Mouse (Mus musculus) forebrain, embryonic 16.5 days (tissue): ENCODE results near the gene Rag1. TPM values are rescaled to one million over a fixed set of nuclear protein-coding genes. Genes with fewer than 3 reads are reported as not detected.

ENCODE experiments used
- ATAC-seq: fragments of 200-750 bp; cut with Nextera tagmentation; 2 replicates; pipeline ENCODE4 v1.8.0; 2017; ENCODE audit warnings: mild to moderate bottlenecking, moderate library complexity
- H3K27ac ChIP-seq: fragments of 300-500 bp; sonication (generic); 2 replicates; pipeline ENCODE4 v1.5.1; 2014; ENCODE audit warnings: low read length, control low read depth
- H3K27me3 ChIP-seq: fragments of 300-500 bp; sonication (generic); replicated peaks from 2 replicates; pipeline ENCODE4 v1.6.1; 2014; ENCODE audit warnings: low read length; ENCODE audit not compliant: control insufficient read depth, insufficient read depth
- H3K36me3 ChIP-seq: fragments of 300-500 bp; sonication (generic); 2 replicates; pipeline ENCODE4 v1.6.1; 2014; ENCODE audit not compliant: control insufficient read depth, insufficient read depth
- H3K4me1 ChIP-seq: fragments of 300-500 bp; sonication (generic); replicated peaks from 2 replicates; pipeline ENCODE4 v1.6.1; 2014; ENCODE audit warnings: low read length; ENCODE audit not compliant: control insufficient read depth, insufficient read depth
- H3K4me2 ChIP-seq: fragments of 300-500 bp; sonication (generic); 2 replicates; pipeline ENCODE4 v1.6.1; 2014; ENCODE audit warnings: mild to moderate bottlenecking, low read length, control low read depth
- H3K4me3 ChIP-seq: fragments of 300-500 bp; sonication (generic); replicated peaks from 2 replicates; pipeline ENCODE4 v1.5.1; 2014; ENCODE audit warnings: mild to moderate bottlenecking, low read length, control low read depth
- H3K9ac ChIP-seq: fragments of 300-500 bp; sonication (generic); replicated peaks from 2 replicates; pipeline ENCODE4 v1.6.1; 2014; ENCODE audit warnings: low read depth, low read length, control low read depth
- H3K9me3 ChIP-seq: fragments of 300-500 bp; sonication (generic); 2 replicates; pipeline ENCODE4 v1.6.1; 2016; ENCODE audit warnings: low read length; ENCODE audit not compliant: control insufficient read depth
- WGBS: fragments of 180-500 bp; shearing (Covaris S2); extraction: QIAGEN DNeasy Blood & Tissue Kit; methylation state at CpG from one replicate; pipeline ENCODE4 v1.1.7; 2014; 5-methylcytosine and 5-hydroxymethylcytosine counted together
- polyA plus RNA-seq: library from polyadenylated mRNA; unstranded; fragments of >200 nt; fragmentation: Nextera tagmentation; extraction: Ambion mirVana; gene quantifications from 2 replicates; pipeline ENCODE4 v1.2.1, GENCODE M21; 2015

The Rag1 gene
- polyA plus RNA-seq, 1 experiment from 2014 or later = 0.05 TPM

DNA sequence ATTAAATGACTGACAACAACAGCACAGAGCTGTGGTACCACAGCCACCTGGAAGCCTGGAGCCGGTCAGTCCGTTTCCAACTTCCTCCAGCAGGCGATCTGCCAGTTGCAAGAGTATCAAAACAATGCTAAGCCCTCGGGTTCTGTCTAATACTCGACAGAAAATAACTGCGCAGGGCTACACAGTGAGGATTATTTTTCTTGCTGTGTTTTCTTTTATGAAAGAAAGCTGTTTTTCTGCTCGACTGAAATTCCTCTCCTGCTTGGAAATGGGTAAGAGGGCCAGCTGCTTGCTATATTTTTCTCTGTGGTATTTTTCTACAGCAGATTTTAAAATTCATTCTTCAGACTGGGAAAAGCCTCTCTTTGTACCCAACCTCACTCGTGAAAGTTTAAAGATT is 48.6 kb downstream of the Rag1 start:
- Histone ChIP-seq H3K4me2 (peak overlapping the region; percentile 19), H3K9me3 (no peaks in the 10 kb centered on the region), H3K4me3 (no peak overlapping the region), H3K27me3 (no peaks in the 10 kb centered on the region; the same call in 1 of the 2 replicates), H3K27ac (peak overlapping the region; percentile 69), H3K36me3 (no peaks in the 10 kb centered on the region), H3K9ac (no peak overlapping the region; the same call in 1 of the 2 replicates), H3K4me1 (peaks cover 28% of the 10 kb centered on the region)
- 4% methylated on average over 8 of the region's 8 CpGs for WGBS
- peak; percentile 80 for ATAC-seq

GRCm38 (mm10) chr2:101598190-101599181 is 50.8 kb downstream of the Rag1 start:
- Histone ChIP-seq H3K36me3 (no peaks in the 10 kb centered on the region), H3K9me3 (no peaks in the 10 kb centered on the region), H3K27me3 (no peaks in the 10 kb centered on the region; the same call in 1 of the 2 replicates), H3K27ac (no peak overlapping the region), H3K4me3 (0 out of 2 replicates have a peak overlapping the region, but pooled peaks have one; percentile 18), H3K9ac (0 out of 2 replicates have a peak overlapping the region, but pooled peaks have one; percentile 15), H3K4me2 (peak overlapping the region; percentile 47), H3K4me1 (peaks cover 28% of the 10 kb centered on the region)
- WGBS = 29% methylated on average over 13 of the region's 13 CpGs
- ATAC-seq = peak; percentile 36; the same call in 1 of the 2 replicates

DNA sequence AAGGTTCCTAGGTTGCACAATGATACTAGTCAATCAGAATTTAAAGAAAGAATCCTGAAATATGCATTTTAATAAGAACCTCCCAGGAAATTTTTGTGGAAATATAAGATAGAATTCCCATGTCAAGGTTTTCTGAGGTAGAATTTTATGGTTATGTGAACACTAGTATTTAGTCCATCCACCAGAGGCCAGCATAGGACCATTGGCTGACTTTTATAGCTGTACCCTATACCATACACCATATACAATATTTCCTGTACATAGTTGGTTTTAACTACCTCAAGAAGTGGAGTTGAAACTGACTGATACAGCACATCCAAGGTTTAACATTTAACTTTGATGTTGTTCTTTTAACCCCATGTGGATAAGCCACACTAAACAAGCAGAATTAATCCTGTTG is 52.1 kb downstream of the Rag1 start:
- Histone ChIP-seq H3K27ac (no peak overlapping the region), H3K4me3 (no peak overlapping the region), H3K4me1 (peaks cover 36% of the 10 kb centered on the region), H3K36me3 (no peaks in the 10 kb centered on the region), H3K27me3 (no peaks in the 10 kb centered on the region), H3K9me3 (no peaks in the 10 kb centered on the region), H3K4me2 (no peak overlapping the region), H3K9ac (no peak overlapping the region)
- ATAC-seq = no peak

- Histone ChIP-seq H3K9me3 (no peaks in the 10 kb centered on the region), H3K9ac (no peak overlapping the region), H3K4me1 (peaks cover 22% of the 10 kb centered on the region), H3K27ac (no peak overlapping the region), H3K36me3 (no peaks in the 10 kb centered on the region), H3K4me3 (no peak overlapping the region), H3K4me2 (no peak overlapping the region), H3K27me3 (no peaks in the 10 kb centered on the region)
- WGBS = 87% methylated on average over 5 of the region's 5 CpGs
- no peak for ATAC-seq
Measured at GRCm38 (mm10) chr2:101594681-101595080, 54.6 kb downstream of the Rag1 start.

GRCm38 (mm10) chr2:101592886-101593285 is 56.4 kb downstream of the Rag1 start:
- no peak overlapping the region for H3K27ac ChIP-seq
- no peaks in the 10 kb centered on the region for H3K27me3 ChIP-seq
- H3K4me1 ChIP-seq = peaks cover 10% of the 10 kb centered on the region
- WGBS = 9% methylated on average over 8 of the region's 8 CpGs
- no peaks in the 10 kb centered on the region for H3K36me3 ChIP-seq
- no peak overlapping the region for H3K4me2 ChIP-seq
- no peak overlapping the region for H3K9ac ChIP-seq
- H3K9me3 ChIP-seq = no peaks in the 10 kb centered on the region
- ATAC-seq = peak; percentile 55
- no peak overlapping the region for H3K4me3 ChIP-seq

DNA sequence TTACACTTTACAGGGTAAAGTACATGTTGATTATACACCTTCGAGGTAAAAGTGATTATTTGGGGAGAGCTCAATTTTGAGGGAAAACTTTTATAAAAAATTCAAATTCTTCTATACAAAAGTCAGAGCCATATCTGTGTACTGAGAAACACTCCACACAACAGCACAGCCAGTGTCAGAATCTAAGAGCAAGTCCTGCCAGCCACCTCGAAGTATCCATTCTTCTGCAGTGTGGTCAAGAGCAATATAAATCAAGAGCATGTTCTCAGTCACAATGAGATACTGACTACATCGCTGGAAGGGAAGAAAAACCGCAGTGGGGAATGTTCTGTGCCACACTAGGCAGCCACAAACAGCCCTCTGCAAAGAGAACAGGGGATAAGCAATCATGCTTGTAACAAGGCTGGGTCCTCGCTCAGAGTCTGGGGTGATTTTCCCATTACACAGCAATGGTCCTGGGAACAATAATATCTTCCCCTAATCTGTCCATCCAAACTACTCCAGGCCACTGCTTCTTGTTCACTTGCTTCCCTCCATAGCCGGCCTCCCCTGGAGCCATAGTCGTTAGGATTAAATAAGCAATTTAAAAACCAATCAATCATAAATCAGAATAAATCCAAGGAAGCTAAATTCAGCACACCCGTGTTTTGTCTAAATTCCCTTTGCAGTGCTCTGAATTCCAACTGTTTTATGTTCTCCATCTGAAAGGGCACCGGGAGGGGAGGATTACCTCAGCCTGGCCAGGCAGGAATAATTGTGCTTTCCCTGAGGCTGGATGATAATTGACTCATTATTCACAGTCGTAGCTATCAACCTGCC is 57.1 kb downstream of the Rag1 start:
- WGBS = 8% methylated on average over 10 of the region's 10 CpGs
- H3K27me3 ChIP-seq = no peaks in the 10 kb centered on the region
- H3K9me3 ChIP-seq = no peaks in the 10 kb centered on the region
- no peak overlapping the region for H3K9ac ChIP-seq
- H3K4me3 ChIP-seq = no peak overlapping the region
- H3K4me2 ChIP-seq = no peak overlapping the region
- H3K27ac ChIP-seq = 0 out of 2 replicates have a peak overlapping the region, but pooled peaks have one; percentile 8
- no peaks in the 10 kb centered on the region for H3K36me3 ChIP-seq
- peak; percentile 88 for ATAC-seq
- H3K4me1 ChIP-seq = peaks cover 10% of the 10 kb centered on the region

DNA sequence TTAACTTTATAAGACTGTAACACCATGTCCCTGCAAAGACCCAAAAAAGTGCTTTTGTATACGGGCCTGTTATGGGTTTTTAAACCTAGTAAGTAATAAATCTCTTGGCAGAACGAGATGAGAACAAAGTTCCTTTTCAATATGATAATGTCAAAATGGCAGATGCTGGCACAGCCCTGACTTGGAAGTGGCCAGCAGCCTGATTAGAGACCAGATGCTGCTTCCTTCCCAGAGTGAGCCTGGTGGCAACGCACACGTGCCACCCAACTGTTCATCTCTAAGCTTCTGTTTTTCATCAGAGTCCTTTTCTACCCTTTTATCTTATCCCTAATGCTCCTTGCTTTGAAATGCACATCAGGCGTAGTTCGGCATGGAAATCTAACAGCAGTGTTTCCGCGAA is 57.9 kb downstream of the Rag1 start:
- ATAC-seq = no peak; the same call in 1 of the 2 replicates
- no peak overlapping the region for H3K27ac ChIP-seq

More for the DNA sequence above, 57.9 kb downstream of the Rag1 start:
- no peaks in the 10 kb centered on the region for H3K9me3 ChIP-seq
- no peaks in the 10 kb centered on the region for H3K36me3 ChIP-seq
- peaks cover 10% of the 10 kb centered on the region for H3K4me1 ChIP-seq
- H3K4me2 ChIP-seq = no peak overlapping the region
- H3K27me3 ChIP-seq = no peaks in the 10 kb centered on the region
- WGBS = 28% methylated on average over 8 of the region's 8 CpGs
- no peak overlapping the region for H3K9ac ChIP-seq
- H3K4me3 ChIP-seq = no peak overlapping the region
